Mouse (Mus musculus) heart, postnatal 36 days (tissue): ENCODE measurements around the gene Adig. TPM values are rescaled to one million over a fixed set of nuclear protein-coding genes. Genes with fewer than 3 reads are reported as not detected.

Experiments
- DNase-seq, 2 experiments: peaks; one replicate each; pipeline ENCODE4 v3.0.0; 2021 to 2022
- intact Hi-C: fragments of 180-260 bp; cut with DNase I; formaldehyde crosslinking; loops from one replicate; pipeline ENCODE4 v1.15.1; 2025
- total RNA-seq, 2 experiments: library from RNA; stranded (reverse); gene quantifications; 2 replicates each; pipeline ENCODE4 v1.2.3; 2021

The Adig gene
- 1 to 10 TPM; 3.0 to 3.7 TPM for total RNA-seq

DNA sequence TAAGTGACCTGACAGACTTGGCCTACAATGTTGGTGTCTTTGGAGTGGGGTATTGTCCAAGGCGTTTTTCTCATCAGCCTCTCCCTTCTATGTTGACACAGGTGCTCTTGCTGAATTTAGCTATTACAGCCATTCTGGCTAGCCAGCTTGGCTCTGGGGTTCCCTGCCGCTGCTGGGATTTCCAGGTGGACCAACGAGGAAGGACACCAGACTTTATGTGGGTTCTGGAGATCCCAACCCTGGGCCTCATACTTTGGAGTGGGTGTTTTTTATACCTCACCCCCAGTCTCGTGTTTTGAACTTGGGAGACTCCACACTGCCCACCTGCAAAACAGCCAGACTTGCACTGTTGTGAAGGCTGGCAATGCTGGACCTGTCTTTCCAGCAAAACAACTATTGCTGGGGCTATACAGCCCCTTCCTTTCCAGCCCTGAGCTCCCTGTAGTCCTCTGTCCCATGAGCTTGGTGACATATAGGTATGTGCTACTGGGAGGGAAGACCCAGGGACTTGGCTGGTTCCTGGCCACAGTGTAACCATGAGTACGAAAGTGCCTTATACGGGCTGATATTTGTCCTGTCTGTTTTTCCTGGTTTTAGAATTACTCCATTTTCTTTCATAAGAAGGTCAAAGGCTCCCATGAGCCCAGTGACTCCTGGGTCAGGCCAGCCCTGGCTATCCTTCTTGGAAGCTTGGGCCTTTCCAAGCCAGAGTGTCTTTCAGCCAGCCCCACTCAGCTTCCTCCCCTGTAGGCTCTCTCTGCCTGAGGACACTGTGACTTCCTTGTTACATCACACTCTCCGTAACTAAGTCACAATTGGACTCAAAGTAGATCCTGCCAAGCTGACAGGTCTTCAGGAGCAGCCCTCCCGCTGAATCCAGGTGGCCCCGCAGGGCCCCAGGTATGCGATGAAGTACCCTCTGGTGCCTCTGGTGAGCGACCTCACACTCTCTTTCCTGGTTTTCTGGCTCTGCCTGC, at the start of gene Adig:
Gene Adig, plus strand, starts transcription at position 777 of the 977 bp plus-strand sequence.
- intact Hi-C loops = no loop called here
- DNase-seq = no peak

DNA sequence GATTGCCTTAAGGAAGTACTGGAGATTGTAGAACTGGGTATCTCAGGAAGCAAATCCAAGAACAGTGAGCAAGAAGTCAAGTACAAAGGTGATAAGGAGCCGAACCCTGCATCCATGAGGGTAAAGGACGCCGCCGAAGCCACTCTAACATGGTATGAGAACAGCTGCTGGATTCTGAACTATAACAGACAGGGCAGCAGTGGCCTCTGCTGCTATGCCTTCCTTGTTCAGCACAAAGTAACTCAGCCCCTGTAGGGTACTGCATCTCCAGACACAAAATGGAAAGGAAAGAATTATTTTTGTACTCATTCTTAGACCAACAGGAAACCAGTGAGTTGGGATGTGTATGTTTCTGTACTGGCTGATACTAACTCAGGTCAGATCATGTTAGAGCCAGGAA, 46.0 kb upstream of the Adig start:
- intact Hi-C loops = no loop called here
- DNase-seq = no peak

GRCm38 (mm10) chr2:158457610-158458009, 44.8 kb upstream of the Adig start:
- intact Hi-C loops = no loop called here
- DNase-seq = no peak

- DNase-seq = no peak
- intact Hi-C loops = no loop called here
Measured at GRCm38 (mm10) chr2:158462450-158462849, 40.0 kb upstream of the Adig start.

DNA sequence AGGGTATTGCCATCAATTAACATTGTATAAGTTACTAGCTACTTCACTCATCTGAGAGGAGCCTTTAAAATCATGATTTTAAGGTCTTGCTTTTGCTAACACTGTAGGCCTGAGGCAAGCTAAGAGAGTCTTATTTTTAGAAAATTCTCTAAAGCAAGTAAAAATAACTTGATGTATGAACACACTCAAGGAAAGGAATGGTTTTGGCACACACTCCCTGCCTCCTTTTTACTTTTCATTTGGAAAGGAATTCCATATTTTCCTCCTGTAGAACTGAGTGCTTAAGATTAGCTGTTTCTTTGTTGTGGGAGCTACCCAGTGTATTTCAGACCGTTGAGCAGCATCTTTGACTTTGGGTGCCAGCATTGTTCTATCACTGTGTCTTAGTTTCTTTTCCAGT, 28.3 kb upstream of the Adig start:
- intact Hi-C loops = no loop called here
- no peak for DNase-seq

DNA sequence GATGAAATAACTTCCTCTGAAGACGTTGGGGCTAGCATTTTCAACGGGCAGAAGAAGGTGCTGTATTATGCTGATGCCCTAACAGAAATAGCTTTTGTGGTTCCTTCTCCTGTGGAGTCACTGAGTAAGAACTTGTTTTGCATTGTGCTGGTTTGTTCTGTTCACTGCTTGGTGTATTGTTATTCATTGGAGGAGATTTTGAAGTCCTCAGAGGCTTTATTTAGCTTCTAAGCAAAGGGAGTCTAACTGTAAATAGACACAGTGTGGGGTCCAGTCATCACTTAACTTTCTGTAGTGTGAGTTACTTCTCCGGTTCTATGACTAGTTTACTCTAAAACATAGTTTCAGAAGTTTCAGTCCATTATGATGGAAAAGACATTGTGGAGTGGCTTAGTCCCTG, 24.8 kb upstream of the Adig start:
- DNase-seq = no peak
- intact Hi-C loops = no loop called here

- intact Hi-C loops = no loop called here
- no peak for DNase-seq
Measured at GRCm38 (mm10) chr2:158498457-158498856, 4.0 kb upstream of the Adig start.

DNA sequence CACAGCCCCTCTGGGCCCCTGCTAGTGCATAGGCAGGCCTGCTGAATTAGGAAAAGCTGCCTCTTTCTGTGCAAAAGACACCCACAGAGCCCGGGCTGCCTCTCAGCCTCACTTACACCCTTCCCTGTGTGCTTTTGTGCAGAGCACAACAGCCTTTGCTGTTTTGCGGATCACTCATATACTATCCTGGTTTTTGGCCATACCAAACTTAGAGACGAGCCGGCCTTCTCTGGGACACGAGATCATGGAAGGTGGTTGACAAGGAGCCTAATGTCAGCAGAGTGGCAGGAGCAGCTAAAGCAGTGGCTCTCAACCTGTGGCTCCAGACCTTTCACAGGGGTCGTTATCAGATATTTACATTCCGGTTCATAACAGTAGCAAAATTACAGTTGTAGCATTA, 814 bp downstream of the Adig start:
- no peak for DNase-seq
- intact Hi-C loops = no loop called here

DNA sequence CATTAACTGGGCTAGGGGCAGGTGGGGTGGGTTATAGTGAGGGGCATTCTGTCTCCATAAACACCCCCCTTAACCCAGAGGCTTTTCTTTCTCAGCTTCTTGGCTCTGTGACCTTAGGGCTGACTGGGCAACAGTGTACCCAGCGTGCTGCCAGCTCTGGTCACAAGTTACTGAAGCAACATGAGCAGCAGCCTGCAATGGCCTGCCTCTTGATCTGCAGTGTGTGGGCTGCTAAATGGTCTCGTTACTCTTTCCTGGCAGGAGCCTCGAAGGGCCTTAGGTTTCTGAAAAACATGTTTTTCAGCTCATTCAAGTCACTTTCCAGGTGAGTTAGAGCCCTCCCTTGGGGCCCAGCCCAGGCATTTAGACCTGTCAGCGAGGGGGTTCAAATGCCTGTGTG, 1.3 kb downstream of the Adig start:
- intact Hi-C loops = no loop called here
- no peak for DNase-seq

GRCm38 (mm10) chr2:158506475-158506874, 4.1 kb downstream of the Adig start:
- DNase-seq = no peak
- intact Hi-C loops = no loop called here

GRCm38 (mm10) chr2:158507046-158507445, 4.6 kb downstream of the Adig start:
- no peak for DNase-seq
- intact Hi-C loops = no loop called here

DNA sequence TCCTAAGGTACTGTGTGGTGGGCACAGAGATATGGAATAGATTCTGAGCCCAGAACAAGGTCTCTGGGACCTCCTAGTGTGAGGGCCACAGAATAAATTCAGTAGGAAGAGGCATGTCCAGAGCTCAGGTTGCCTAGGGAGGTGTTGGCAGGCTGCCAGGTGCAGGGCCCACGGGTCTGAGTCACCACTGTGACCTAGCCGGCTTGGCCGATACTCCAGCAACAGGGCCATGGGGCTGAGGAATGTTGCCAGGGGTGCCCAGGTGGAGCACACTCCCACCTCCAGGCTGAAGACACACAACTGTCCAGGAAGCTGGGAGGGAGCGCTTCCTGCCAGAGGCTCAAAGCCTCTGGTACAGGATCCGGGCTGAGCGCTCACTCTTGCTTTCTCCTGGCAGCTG, 8.3 kb downstream of the Adig start:
- intact Hi-C loops = no loop called here
- DNase-seq = peak in 1 of 2 experiments; percentile 16

GRCm38 (mm10) chr2:158512528-158512927, 10.1 kb downstream of the Adig start, which contains the start of gene Arhgap40:
Gene Arhgap40 (plus strand): TSS chr2:158512796.
- DNase-seq = no peak
- intact Hi-C loops = no loop called here

DNA sequence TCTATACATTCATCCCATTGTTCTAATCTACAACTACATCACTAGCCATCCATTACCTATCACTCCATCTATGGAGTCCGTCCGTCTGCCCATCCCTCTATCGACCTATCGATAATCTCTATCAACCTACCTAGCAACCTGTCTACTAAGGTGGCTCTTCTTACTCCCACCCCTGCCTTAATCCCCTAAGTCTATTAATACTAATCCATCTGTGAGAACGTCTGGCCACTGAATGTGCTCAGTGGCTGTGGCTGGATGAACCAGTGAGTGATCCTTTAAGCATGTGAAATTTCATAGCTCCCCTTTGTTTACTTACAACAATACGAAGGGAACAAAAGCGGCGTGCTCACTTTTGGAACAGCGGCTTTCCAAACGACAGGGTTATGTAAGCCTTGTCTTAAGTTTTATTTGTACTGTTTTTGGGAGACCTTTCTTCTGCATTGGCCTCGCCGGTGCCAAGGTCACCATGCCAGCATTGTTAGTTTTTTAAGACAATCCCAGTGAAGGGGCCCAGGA, 11.5 kb downstream of the Adig start:
- no peak for DNase-seq
- intact Hi-C loops = no loop called here

GRCm38 (mm10) chr2:158518583-158518982, 16.2 kb downstream of the Adig start:
- intact Hi-C loops = no loop called here
- DNase-seq = no peak

DNA sequence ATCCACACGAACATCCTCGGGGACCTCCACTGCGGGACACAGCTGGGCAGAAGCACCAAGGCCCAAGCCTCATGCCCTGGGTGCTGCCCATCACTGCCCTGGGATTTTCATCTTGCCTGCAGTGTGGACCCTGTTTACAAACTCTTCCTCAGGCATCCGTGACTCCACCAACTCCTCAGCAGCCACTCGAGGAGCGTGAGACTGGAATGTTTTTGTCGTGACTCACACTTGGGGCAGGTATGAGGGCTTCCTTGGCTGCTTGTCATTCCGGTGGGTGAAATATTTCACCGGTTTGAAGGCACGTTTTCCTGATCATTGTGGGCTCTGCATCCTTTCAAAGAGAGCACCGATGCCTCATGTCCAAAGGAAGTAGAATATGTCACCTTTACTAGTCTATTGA, 16.7 kb downstream of the Adig start:
- intact Hi-C loops = no loop called here
- no peak for DNase-seq

DNA sequence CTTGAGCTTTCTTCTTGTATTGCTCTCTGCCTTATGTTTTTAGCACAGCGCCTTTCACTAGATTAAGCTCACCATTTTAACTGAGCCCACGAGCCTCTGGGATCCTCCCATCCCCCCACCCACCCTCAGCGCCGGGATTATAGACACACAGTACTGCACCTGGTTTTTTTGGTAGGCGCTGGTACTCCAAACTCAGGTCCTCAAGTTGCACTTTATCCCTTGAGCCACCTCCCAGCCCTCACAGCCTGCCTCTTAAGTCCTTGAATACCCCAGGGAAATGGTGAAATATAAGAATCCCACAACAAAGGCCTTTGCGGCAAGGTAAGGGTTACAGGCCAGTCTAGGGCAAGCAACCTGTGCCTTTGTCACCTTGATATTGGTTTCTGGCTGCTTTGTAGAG, 17.4 kb downstream of the Adig start:
- DNase-seq = no peak
- intact Hi-C loops = no loop called here

GRCm38 (mm10) chr2:158523060-158523459, 20.6 kb downstream of the Adig start:
- intact Hi-C loops = no loop called here
- no peak for DNase-seq

GRCm38 (mm10) chr2:158524129-158524860, 21.9 kb downstream of the Adig start:
- intact Hi-C loops = no loop called here
- no peak for DNase-seq

GRCm38 (mm10) chr2:158534090-158534489, 31.7 kb downstream of the Adig start:
- intact Hi-C loops = no loop called here
- DNase-seq = peak; percentile 37 to 56

GRCm38 (mm10) chr2:158534559-158534958, 32.1 kb downstream of the Adig start:
- intact Hi-C loops = no loop called here
- no peak for DNase-seq
